Mouse (Mus musculus): ENCODE results near the gene Ispd.
A peak's percentile ranks its signal among the peaks of the same experiment; 100 is the strongest.
"Not testable (repeated sequence)": the region's sequence is repeated elsewhere in the genome, so short reads cannot be mapped to it uniquely, and the experiment has no call there.

Gene Ispd

GRCm38 (mm10) chr12:36381441-36382340 lies at the start of gene Ispd, which contains the start of gene D630036H23Rik:
Gene Ispd, plus strand, starts transcription at chr12:36381450.
Gene D630036H23Rik, minus strand, starts transcription at chr12:36382181.
- peak; percentile 93 to 94 for DNase-seq

GRCm38 (mm10) chr12:36332676-36333075 lies 48.6 kb upstream of the Ispd start:
- peak in 1 of 2 experiments; percentile 46 for DNase-seq

GRCm38 (mm10) chr12:36333837-36334281 lies 47.4 kb upstream of the Ispd start:
- DNase-seq, result no peak

DNA sequence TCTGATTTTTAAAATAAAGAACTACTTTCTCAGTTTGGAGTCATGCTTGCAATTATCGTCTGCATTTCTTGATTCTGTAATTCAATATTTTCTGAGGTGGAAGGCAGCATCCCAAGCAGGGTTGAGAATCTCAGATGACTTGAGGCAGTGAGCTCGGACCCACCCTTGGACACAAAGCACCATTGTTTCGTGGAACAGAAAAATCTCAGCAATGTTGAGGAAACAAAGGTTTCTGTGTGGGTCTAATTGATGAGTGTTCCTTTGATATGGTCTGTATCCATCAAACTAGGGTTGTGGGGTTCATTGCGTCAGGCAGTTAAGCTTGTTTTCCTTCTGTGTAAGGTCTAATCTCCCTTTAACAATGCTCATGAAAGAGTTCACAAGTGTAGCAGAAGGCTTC lies 37.1 kb upstream of the Ispd start:
- no peak for DNase-seq

GRCm38 (mm10) chr12:36360064-36360463 lies 21.2 kb upstream of the Ispd start:
- DNase-seq, result no peak

DNA sequence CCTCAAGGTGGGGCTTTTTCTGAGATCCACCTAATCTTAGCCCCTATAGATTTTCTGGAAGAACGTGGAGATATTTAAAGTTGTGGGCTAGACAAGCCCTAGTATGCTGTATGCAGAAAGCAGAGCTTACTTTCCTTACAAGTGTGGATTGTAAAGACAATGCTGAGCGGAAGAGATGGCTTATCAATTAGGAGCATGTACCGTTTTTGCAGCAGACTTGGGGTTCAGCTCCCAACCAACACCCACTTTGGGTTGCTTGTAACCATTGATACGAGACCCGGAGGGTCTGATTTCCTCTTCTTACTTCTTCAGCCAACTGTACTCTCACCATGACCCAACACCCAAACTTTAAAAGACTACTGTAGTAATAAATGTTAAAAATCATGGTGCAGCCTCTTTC lies 20.6 kb upstream of the Ispd start:
- DNase-seq, result no peak

GRCm38 (mm10) chr12:36364013-36364412 lies 17.2 kb upstream of the Ispd start:
- no peak for DNase-seq

- no peak for DNase-seq
These were observed 7.8 kb upstream of the Ispd start for GRCm38 (mm10) chr12:36373237-36373998.

DNA sequence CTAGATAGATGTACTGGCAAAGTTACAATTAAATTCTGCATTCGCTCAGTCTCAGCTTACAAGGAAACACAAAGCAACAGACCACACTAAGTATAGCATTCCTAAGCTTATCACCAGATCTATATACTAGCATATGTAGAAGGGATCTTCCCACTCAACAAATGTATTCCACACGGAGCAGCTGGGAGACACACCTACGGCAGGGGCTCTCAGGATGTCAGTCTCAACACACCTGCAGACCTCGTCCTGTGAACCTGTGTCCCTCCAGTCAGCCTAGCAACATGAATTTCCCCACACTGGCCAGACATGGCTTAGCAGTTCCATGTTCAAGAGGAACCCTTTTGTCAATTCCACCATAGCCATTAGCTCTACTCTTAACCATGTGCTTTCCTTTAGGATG lies 4.9 kb upstream of the Ispd start:
- DNase-seq, result not testable (repeated sequence)

DNA sequence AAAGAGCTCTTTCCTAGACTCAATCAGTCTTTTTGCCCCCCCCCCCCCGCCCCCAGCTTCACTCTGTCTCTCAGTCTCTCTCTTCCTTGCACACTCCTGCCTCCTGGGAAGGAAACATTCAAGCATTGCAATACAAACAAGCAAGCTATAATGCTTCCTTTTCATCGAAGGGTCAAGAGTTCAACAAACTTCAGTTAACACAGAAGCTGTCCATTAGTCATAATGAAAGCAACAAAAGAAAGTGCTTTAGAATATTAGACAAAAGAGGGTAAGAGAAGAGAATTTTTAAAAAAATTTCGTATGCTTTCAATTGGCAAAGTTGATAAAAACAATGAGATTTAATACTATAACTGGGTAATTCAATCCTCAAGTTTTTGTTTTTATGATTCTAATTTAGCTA lies 996 bp upstream of the Ispd start:
- no peak for DNase-seq

DNA sequence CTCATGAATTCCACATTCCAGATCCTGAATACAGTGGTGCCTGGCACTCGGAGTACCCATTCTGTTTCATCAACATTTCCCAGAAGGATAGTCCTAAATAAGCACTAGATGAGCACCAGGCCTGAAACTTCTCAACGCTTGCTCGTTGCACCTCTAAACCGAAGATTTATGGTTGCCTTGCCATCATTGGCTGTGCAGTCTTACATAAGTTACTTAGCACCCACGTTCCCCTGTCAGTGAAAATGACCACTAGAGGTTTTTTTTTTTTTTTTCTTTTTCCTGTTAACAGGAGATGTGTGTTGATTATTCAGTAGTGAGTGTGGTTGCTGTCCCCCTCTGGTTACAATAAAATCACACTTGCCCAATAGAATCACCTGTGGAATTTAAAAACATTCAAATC lies 444 bp upstream of the Ispd start:
- DNase-seq, result peak; percentile 6 to 17

DNA sequence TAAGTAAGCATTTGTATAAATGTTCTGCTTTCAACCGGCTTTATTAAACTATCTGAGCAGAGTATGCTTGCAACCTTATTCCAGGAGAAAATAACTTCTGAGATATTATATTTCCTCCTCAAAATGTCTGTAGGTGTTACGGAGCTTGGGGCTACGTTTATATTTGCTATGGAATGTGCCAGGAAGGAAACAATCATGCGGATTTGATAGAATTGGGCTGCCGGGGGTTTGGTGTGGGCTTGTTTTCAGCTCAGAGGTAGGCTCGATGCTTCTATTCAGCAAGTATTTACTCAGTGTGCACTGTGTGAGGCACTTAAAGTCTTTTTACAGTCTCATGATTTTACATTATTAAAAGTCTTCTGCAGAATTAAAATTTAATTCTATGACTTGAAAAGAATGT lies 4.1 kb downstream of the Ispd start:
- no peak for DNase-seq

GRCm38 (mm10) chr12:36386991-36387390 lies 5.7 kb downstream of the Ispd start:
- DNase-seq, result no peak

DNA sequence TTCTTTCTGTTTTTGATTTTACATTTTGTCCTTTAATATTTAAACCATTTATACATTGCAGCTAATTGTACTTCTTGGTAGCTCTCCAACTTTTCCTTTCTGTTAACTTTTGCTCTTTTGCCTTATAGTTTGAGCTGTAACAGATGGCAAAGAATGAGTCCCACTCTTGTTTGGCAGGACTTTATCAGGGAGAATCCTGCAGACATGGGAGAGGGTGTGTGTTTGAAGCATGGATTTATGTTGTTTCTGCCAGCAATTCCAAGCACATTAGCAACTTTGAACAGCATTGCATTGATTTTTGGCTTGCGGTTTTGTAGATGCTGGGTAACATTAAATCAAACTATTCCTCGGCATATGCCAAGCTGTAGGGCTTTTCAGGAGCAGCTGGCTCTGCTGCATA lies 13.9 kb downstream of the Ispd start:
- DNase-seq, result no peak

- peak in 1 of 2 experiments; percentile 21 for DNase-seq
These were observed 42.4 kb downstream of the Ispd start for GRCm38 (mm10) chr12:36423677-36424076.

GRCm38 (mm10) chr12:36425258-36425657 lies 44.0 kb downstream of the Ispd start:
- no peak for DNase-seq

GRCm38 (mm10) chr12:36426163-36427045 lies 45.2 kb downstream of the Ispd start:
- peak in 1 of 2 experiments; percentile 12 for DNase-seq

DNA sequence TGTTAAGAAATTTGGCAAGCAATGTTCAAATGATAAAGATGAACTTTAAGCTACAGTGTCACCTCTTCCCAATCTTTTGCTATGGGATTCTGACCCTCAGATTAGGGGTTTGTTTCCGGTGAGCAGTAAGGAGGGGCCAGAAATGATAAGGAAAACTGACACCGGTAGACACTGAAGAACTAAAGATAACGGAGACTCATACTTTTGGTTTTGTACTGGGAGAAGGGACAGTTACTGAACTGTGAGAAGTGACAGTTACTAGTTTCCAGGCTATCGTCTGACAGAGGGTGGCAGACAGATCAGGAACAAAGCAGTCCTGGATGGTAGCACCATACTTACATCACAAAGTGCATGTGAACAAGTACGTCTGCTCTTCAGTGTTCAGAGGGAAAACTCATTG lies 55.7 kb downstream of the Ispd start:
- no peak for DNase-seq

DNA sequence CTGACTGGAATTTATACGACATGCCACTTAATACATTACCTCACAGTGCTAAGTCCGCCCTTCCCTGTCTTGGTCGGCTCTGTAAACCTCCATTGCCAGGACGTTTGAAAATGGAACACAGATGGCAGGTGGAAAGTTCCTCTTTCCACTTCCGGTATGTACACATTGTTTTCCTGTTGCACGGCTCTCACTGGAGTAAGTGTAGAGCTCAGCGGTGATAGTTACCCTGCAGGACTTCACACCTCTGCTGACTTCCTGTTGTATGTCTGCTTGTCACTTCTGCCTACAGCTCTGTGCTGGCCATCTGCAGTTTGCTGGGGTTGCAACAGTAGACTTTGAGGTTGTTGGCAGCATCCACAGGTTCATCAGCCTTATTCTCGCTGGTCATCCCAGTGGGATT lies 58.1 kb downstream of the Ispd start:
- DNase-seq, result no peak

- no peak for DNase-seq
These were observed 74.8 kb downstream of the Ispd start for GRCm38 (mm10) chr12:36456002-36456401.

DNA sequence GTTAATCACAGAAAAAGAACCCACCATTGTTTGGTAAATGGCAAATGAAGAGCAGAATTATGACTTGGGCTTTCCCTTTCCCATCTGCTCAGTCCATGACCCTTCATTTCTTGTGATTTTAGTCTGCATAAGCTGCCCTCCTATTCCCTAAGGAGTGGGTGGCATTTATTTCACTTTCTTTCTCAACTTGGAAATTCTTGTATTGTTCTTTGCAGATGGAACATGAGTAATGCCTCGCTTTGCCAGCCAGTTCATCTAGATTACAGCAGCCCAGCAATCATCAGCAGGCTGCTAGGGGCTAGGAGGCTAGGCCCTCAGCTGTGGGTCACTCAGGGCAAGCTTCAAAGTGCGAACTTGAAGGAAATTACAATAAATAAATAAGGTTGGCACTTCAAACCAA lies 76.5 kb downstream of the Ispd start:
- no peak for DNase-seq

GRCm38 (mm10) chr12:36468325-36469044 lies 87.2 kb downstream of the Ispd start:
- no peak for DNase-seq
